Mouse (Mus musculus): ENCODE measurements around the gene Rfng.
"Not testable (repeated sequence)": the region's sequence is repeated elsewhere in the genome, so short reads cannot be mapped to it uniquely, and the experiment has no call there.

Rfng gene

DNA sequence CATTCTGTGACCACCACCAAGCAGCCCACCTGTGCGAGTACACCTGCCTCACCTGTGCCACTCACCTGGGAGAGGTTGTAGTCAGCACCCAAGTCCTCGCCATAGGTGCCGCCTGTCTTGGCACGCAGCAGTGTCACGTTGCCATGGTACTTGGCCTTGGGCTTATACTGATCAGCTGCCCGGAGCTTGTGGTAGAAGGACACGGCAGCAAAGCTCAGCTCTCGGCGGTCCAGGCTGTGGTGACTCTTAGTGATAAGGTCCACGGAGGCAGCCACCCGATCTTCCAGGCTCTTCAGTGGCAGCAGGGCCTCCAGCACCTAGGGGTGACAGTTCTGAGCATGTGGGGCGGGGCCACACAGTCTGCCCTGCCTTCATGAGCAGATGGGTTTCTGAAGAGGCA lies 24.0 kb upstream of the Rfng start:
- DNase-seq, result no peak

DNA sequence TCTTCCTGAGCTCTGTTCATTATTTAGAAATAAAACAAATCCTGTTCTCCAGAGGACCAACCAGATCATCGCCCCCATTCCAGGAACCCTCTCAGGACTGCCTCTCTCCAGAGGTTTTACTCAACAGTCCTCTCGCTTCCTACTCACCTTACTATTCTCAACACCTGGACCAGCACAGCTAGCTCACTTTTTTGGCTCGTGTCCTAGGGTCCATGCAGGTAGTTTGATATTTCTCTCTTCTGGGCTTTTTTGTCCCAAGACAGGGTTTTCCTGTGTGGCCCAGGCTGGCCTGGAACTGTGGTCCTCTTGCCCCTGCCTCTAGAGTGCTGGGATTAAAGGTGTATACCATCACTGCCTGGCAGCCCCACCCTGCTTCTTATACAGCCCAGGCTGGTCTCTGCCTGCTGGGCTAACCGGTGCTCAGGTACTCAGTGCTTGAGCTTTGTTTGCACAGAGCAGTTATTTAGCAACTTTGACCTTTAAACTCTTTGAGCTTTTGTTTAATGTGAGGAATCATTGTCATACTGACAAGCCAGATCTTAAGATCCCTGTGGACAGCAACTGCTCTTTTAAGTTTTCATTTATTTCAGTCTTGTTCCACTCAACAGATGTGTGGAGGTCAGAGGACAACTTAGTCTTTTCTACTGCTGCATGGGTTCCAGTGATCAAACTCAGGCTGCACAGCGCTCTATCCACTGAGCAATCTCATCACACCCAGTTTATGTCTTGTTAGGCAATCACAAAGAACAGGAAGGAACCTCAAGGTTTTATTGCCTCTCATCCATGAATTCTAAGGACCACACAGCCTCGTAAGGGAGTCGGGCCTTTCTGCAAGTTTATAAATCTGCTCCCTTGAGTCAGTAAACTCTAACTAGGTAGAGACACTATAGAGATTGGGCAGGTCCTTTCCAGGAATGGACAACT lies 21.6 kb upstream of the Rfng start:
- DNase-seq, result no peak

DNA sequence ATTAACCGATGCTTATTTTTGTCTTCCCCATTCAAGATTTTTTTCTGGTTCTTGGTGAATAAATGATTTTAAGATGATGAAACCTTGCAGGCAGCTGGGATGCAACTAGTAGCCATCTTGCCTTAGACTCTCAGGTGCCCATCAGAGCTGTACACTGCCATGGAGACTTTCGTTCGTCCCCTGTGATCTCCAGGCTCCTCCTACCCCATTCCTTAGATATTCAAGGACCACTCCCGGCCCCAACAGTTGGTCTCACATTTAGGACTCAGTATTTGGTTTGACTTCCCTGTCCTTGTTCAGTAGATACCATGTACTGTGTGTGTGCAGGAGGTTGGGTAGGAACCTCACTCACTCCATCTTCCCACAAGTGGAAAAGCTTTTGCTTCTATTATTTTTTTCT lies 20.8 kb upstream of the Rfng start:
- DNase-seq, result no peak

DNA sequence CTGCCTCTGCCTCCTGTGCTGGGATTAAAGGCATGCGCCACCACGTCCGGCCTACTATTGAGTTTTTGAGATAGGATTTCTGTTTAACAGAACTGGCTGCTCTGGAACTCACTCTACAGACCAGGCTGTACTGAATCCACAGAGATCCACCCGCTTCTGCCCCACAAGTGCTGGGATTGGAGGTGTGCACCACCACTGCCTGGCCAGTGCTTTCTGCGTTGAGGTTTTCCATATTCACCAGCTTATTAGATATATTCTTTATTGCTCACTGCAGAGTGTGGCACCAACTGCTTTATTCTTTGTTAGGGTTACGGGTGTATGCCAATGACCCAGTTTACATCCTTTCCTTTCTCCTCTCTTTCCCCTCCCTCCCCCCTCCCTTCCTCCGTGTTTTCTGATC lies 20.3 kb upstream of the Rfng start:
- DNase-seq, result no peak

DNA sequence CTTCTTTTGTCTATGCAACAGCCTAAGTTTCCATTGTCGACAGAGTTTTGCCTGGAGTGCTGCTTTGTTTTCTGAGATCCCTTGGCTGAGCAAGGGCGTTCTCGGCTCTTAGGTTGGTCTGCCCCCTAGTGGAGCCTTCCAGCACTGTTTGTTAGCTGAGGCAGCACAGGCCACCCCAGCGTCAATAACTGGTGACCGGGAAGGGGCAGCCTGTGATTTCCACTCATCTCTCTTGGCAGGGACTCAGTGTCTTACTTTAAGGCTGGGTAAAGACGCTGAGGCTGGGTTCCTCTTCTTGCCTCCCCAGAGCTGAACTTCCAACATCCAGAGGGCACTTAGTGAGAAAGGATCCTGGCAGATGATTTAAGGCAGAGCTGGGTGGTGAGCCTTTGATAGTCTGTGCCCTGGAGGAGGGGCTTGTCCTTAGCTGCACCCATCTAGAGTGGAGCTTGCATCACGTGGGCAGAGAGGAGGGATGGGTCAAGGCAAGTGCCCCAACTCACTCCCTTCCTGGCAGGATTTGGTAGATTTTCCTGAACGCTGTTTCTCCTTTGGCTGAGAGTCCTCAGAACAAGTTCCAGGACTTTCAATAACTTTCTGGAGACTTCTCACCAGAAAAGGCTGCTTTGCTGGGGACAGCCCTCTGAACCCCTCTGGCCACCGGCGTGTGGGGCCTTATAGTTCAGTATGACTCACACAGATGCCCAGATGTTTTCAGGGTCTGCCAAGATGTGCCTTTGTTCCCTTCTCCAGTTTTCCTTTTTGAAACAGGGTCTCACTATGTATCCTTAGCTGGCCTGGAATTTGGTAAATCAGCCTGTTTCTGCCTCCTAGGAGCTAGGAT lies 16.3 kb upstream of the Rfng start:
- DNase-seq, result peak; percentile 81

GRCm38 (mm10) chr11:120799316-120799890 lies 15.4 kb upstream of the Rfng start:
- no peak for DNase-seq

GRCm38 (mm10) chr11:120798244-120798643 lies 14.2 kb upstream of the Rfng start:
- DNase-seq, result no peak

- DNase-seq, result no peak
Measured at GRCm38 (mm10) chr11:120796614-120796946, 12.6 kb upstream of the Rfng start.

GRCm38 (mm10) chr11:120795756-120796613 lies 12.0 kb upstream of the Rfng start, which contains the start of gene Dus1l:
TSS of gene Dus1l (minus strand) at chr11:120796403.
- peak; percentile 95 for DNase-seq

DNA sequence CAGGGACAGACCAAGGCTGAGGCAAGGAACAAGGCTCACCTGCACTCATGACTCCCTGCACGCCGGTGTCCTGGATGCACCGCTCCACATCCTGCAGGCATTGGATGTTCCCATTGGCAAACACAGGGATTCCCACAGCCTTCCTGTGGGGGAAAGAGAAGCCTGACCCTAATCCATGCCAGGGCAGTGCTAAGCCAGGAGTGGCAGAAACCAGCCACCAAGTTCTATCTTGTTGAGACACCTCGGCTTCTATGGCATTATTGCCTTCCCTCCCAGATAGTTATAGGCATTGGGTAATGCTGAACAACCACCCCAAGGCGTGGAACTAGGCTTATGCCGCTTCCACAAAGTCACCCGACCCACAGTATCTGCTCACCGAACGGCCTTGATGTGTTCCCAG lies 8.6 kb upstream of the Rfng start:
- no peak for DNase-seq

DNA sequence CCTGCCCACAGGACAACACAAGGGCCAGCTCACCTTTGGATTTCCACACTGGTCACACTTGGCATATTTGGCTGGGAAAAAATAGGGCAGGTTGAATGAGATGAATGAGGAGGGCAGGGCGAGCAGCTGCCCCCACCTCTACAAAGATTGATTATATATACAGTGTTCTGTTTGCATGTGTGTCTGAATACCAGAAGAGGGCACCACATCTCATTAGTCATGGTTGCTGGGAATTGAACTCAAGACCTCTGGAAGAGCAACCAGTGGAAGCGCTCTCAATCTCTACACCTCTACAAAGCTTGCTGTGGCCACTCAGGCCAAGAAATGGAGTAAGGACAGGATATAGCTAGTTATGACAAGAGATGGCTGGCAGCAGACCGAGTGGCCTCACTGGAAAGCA lies 5.8 kb upstream of the Rfng start:
- peak; percentile 7 for DNase-seq

- peak; percentile 5 for DNase-seq
Measured at GRCm38 (mm10) chr11:120789355-120789754, 5.3 kb upstream of the Rfng start.

DNA sequence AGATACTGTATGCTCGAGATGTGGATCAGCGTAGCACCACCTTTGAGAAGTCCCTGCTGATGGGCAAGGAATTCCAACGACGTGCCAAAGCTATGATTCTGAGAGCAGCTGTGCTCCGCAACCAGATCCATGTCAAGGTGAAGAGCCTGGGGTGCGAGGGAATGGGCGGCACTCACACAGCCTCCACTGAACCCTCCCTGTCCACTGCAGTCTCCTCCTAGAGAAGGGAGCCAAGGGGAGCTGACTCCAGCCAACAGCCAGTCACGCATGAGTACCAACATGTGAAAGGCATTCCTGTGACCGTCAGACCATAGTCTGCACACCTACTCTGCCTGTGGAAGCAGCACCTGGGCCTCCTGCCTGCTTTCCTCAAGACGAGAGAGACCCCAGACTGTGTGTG lies 4.5 kb upstream of the Rfng start:
- not testable (repeated sequence) for DNase-seq

DNA sequence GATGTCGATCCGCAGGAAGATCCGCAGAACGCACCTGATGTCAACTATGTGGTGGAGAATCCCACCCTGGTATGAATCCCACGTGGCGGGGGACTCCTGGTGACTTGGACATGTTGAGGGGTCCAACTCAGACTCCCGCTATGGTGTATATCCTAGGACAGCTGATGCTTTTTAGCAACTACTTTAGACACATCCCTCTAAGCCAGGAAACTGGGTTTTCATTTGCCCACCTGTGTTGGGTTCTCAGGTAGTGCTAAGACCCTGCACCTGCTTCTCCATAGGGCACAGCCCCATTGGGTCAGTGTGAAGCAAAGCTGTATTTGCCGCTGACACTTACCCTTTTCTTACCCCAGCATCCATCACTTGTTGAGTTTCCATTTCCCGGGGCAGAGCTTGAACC lies 1.1 kb upstream of the Rfng start:
- no peak for DNase-seq

GRCm38 (mm10) chr11:120783426-120784063 lies 462 bp downstream of the Rfng start:
- DNase-seq, result peak; percentile 62

- not testable (repeated sequence) for DNase-seq
Measured at GRCm38 (mm10) chr11:120781361-120781760, 2.6 kb downstream of the Rfng start.

- no peak for DNase-seq
Measured at GRCm38 (mm10) chr11:120779876-120780275, 4.1 kb downstream of the Rfng start.

DNA sequence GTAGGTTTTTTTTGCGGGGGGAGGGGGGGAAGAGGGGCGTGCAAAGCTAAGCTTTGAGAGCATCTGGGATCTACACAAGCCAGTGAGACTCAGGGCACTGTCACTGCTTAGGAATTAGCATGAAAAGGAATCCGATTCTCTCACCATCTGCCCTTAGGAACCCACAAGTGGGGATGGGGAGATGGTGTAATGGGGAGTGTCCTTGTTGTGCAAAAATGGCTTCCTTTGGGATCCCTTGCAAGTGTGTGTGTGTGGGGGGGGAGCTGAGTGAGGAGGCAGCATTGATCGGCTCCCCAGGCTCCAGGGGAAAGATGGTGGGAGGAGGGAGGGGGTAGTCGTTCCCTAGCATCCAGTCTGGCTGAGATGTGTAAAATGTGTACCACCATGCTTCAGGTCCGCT lies 6.9 kb downstream of the Rfng start:
- DNase-seq, result no peak

- peak; percentile 90 for DNase-seq
Measured at GRCm38 (mm10) chr11:120775774-120776469, 8.1 kb downstream of the Rfng start.

DNA sequence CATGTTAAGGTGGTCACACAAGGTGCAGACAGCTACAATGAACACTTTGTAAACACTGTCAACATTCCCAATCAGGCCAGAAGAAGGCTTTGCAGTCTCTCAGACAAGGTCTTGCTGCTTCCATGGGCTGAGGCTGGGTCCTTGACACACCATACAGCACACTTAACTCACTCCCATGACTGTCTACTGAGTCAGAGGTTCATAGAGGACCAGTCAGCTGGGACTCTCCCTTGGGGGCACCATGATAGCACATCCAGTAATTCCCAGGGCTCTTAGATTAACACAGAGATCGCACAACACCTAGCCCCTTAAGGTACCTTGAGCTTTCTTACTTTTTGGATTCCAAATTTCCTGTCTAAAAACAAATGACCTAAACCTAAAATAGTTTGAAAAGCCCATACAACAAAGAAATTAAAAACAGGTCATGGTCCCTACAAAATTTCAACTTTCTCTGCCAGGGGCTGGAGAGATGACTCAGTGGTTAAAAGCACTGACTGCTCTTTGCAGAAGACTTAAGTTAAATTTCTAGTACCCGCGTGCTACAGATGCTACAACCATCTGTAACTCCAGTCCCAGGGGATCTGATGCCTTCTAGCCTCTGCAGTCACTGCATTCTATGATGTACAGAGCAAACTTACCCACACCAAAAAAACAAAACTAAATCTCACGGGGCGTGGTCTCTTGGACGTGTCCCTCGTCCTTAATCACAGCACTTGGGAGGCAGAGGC lies 10.4 kb downstream of the Rfng start:
- no peak for DNase-seq

- DNase-seq, result no peak
Measured at GRCm38 (mm10) chr11:120772749-120773148, 11.3 kb downstream of the Rfng start.
